Mouse (Mus musculus) myocyte (in vitro differentiated cells): ENCODE data around the gene Kank1.

Experiments used
- CEBPB ChIP-seq: IDR thresholded peaks from 2 replicates; pipeline ENCODE4 v1.6.1; 2011; ENCODE audit warnings: mild to moderate bottlenecking, moderate library complexity; ENCODE audit not compliant: poor library complexity, insufficient read depth, severe bottlenecking
- E2F4 ChIP-seq: IDR thresholded peaks from one replicate; pipeline ENCODE4 v1.6.1; 2011; ENCODE audit warnings: mild to moderate bottlenecking, control low read depth, moderate library complexity; ENCODE audit not compliant: insufficient read depth
- MAX ChIP-seq: IDR thresholded peaks from one replicate; pipeline ENCODE4 v1.6.1; 2011; ENCODE audit warnings: low read depth, mild to moderate bottlenecking, control low read depth
- MYOG ChIP-seq, 3 experiments: IDR thresholded peaks; one replicate each; pipeline ENCODE4 v1.6.1; 2011; ENCODE audit warnings: control low read depth in 2 of 3, low read depth in 2 of 3, mild to moderate bottlenecking in 2 of 3; ENCODE audit not compliant: insufficient read length in 2 of 3, control insufficient read depth in 1 of 3, insufficient read depth in 1 of 3
- POLR2A ChIP-seq: IDR thresholded peaks from one replicate; pipeline ENCODE4 v1.6.1; 2011; ENCODE audit warnings: low read depth, mild to moderate bottlenecking, control low read depth, moderate library complexity; ENCODE audit not compliant: insufficient read length
- SRF ChIP-seq: IDR thresholded peaks from one replicate; pipeline ENCODE4 v1.6.1; 2011; ENCODE audit warnings: low read depth; ENCODE audit not compliant: control insufficient read depth, insufficient read length
- TCF12 ChIP-seq: IDR thresholded peaks from one replicate; pipeline ENCODE4 v1.6.1; 2011; ENCODE audit warnings: mild to moderate bottlenecking, control low read depth; ENCODE audit not compliant: poor library complexity, insufficient read depth, severe bottlenecking
- USF1 ChIP-seq: IDR thresholded peaks from one replicate; pipeline ENCODE4 v1.6.1; 2011; ENCODE audit warnings: low read depth, mild to moderate bottlenecking, control low read depth, moderate library complexity

DNA sequence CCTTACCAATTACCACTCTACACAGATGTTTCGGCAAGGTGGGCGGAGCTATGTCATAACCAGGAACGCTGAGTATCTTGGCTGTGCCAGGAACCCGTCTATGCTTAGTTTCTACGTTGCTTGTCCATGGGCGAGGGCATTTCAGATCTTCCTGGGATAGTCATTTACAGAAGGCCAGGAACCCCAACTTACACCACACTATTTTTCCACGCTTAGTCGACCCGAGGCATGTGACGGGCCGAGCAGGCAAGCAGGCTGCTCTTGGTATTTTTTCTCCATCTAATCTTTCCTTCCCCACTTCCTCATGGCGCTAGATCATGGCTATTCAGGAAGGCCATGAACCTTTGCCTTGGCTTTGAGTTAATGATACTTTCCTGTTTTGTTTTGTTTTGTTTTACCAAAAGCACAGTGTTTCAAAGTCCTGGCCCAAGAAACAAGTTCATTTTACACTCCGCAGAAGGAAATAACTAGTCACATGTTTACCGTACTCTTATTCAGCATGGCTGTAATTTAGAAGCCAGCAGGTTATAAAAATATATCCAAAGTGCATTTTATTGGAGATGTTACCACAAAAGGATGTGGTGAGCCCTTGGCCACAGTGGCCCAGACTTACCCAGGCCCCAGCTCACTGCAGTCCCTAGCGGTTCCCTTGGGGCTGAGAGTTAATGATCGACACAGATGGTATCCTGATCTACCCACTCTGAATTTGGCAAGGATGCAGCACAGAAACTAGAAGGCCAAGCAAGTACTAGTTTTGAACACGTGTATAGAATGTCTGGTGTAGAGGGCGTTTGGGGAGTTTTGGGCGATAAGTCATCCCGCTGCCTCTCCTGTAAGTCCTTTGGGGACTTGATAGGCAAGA is 200.2 kb downstream of the Kank1 start:
- TF ChIP-seq USF1 (no peak), CEBPB (no peak), MAX (no peak), POLR2A (no peak), E2F4 (no peak), TCF12 (no peak), MYOG (IDR thresholded peaks at IDR 0.05; ENCODE audit: control insufficient read depth in 1 of 3, insufficient read depth in 1 of 3, insufficient read length in 2 of 3, low read depth in 2 of 3) (no peak), SRF (no peak)
